Mouse (Mus musculus) neural tube, embryonic 14.5 days (tissue): ENCODE measurements at regions not wholly inside any gene's neighbourhood (a gene's known extent, or its start where the extent isn't known, plus 50 kb on each side); places are given as distances from the start of the nearest gene placed in this dataset.

Experiments
- ATAC-seq: fragments of 200-750 bp; cut with Nextera tagmentation; 2 replicates; pipeline ENCODE4 v1.8.0; 2017; ENCODE audit warnings: low read depth, mild to moderate bottlenecking, moderate TSS enrichment, moderate library complexity
- H3K27ac ChIP-seq: fragments of 300-500 bp; sonication (generic); 2 replicates; pipeline ENCODE4 v1.5.1; 2014; ENCODE audit warnings: low read depth, mild to moderate bottlenecking, control low read depth, low read length, moderate library complexity, mixed read lengths
- H3K27me3 ChIP-seq: fragments of 300-500 bp; sonication (generic); 2 replicates; pipeline ENCODE4 v1.6.1; 2014; ENCODE audit warnings: low read length; ENCODE audit not compliant: control insufficient read depth, insufficient read depth
- H3K36me3 ChIP-seq: fragments of 300-500 bp; sonication (generic); 2 replicates; pipeline ENCODE4 v1.6.1; 2014; ENCODE audit warnings: low read length, mixed read lengths; ENCODE audit not compliant: control insufficient read depth, insufficient read depth
- H3K4me1 ChIP-seq: fragments of 300-500 bp; sonication (generic); 2 replicates; pipeline ENCODE4 v1.6.1; 2014; ENCODE audit warnings: low read length; ENCODE audit not compliant: control insufficient read depth, insufficient read depth
- H3K4me2 ChIP-seq: fragments of 300-500 bp; sonication (generic); 2 replicates; pipeline ENCODE4 v1.6.1; 2014; ENCODE audit warnings: mild to moderate bottlenecking, low read depth, low read length, control low read depth
- H3K4me3 ChIP-seq: fragments of 300-500 bp; sonication (generic); 2 replicates; pipeline ENCODE4 v1.5.1; 2014; ENCODE audit warnings: low read depth, low read length, control low read depth, mixed read lengths
- H3K9ac ChIP-seq: fragments of 300-500 bp; sonication (generic); replicated peaks from 2 replicates; pipeline ENCODE4 v1.6.1; 2014; ENCODE audit warnings: low read depth, mild to moderate bottlenecking, control low read depth, low read length, mixed read lengths
- H3K9me3 ChIP-seq: fragments of 300-500 bp; sonication (generic); 2 replicates; pipeline ENCODE4 v1.6.1; 2016; ENCODE audit warnings: low read length; ENCODE audit not compliant: control insufficient read depth
- WGBS: fragments of 180-500 bp; shearing (Covaris S2); extraction: QIAGEN DNeasy Blood & Tissue Kit; methylation state at CpG from one replicate; pipeline ENCODE4 v1.1.7; 2014; 5-methylcytosine and 5-hydroxymethylcytosine counted together

- H3K4me2 ChIP-seq, result no peak overlapping the region
Measured at GRCm38 (mm10) chr4:95386021-95386420, 171.3 kb upstream of the Fggy start.

GRCm38 (mm10) chr4:95388556-95388955 lies 168.8 kb upstream of the Fggy start:
- Histone ChIP-seq H3K36me3 (no peaks in the 10 kb centered on the region), H3K9me3 (no peaks in the 10 kb centered on the region), H3K9ac (no peak overlapping the region), H3K4me3 (no peak overlapping the region), H3K4me2 (no peak overlapping the region), H3K27me3 (no peaks in the 10 kb centered on the region), H3K27ac (no peak overlapping the region), H3K4me1 (no peaks in the 10 kb centered on the region)
- WGBS, result 75% methylated on average over 3 of the region's 3 CpGs
- ATAC-seq, result no peak

More at GRCm38 (mm10) chr4:95386021-95386420, 171.3 kb upstream of the Fggy start:
- no peaks in the 10 kb centered on the region for H3K4me1 ChIP-seq
- no peaks in the 10 kb centered on the region for H3K36me3 ChIP-seq
- ATAC-seq, result no peak
- H3K27ac ChIP-seq, result no peak overlapping the region
- no peak overlapping the region for H3K9ac ChIP-seq
- no peaks in the 10 kb centered on the region for H3K9me3 ChIP-seq
- no peaks in the 10 kb centered on the region for H3K27me3 ChIP-seq
- no peak overlapping the region for H3K4me3 ChIP-seq
- WGBS, result 60% methylated on average over 2 of the region's 2 CpGs

GRCm38 (mm10) chr4:95389647-95390046 lies 167.7 kb upstream of the Fggy start:
- no peaks in the 10 kb centered on the region for H3K36me3 ChIP-seq
- H3K27me3 ChIP-seq, result no peaks in the 10 kb centered on the region
- no peak overlapping the region for H3K9ac ChIP-seq
- H3K9me3 ChIP-seq, result no peaks in the 10 kb centered on the region
- ATAC-seq, result no peak
- no peaks in the 10 kb centered on the region for H3K4me1 ChIP-seq
- H3K4me3 ChIP-seq, result no peak overlapping the region
- 54% methylated on average over 2 of the region's 2 CpGs for WGBS
- H3K4me2 ChIP-seq, result no peak overlapping the region
- no peak overlapping the region for H3K27ac ChIP-seq

DNA sequence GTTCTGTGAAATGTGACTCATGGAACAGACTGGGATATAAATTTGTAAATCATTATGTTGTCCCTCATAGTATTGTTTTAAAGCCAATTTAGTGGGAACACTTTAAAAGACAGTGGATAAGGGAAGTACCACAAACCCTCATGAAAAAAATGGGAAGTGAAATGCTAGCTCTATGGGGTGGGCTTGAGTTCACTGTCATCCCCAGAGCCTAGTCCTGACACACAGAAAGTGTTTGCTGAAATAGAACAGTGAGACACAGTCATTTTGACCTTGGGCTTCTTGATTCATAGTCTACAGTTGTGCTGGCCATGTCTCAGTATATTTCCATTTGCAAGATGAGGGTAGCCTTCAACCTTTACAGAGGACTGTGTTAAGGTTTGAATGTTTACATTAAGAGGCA lies 166.8 kb upstream of the Fggy start:
- Histone ChIP-seq H3K4me3 (no peak overlapping the region), H3K9me3 (no peaks in the 10 kb centered on the region), H3K27ac (no peak overlapping the region), H3K27me3 (no peaks in the 10 kb centered on the region), H3K4me1 (no peaks in the 10 kb centered on the region), H3K36me3 (no peaks in the 10 kb centered on the region), H3K4me2 (no peak overlapping the region), H3K9ac (no peak overlapping the region)
- ATAC-seq, result no peak

DNA sequence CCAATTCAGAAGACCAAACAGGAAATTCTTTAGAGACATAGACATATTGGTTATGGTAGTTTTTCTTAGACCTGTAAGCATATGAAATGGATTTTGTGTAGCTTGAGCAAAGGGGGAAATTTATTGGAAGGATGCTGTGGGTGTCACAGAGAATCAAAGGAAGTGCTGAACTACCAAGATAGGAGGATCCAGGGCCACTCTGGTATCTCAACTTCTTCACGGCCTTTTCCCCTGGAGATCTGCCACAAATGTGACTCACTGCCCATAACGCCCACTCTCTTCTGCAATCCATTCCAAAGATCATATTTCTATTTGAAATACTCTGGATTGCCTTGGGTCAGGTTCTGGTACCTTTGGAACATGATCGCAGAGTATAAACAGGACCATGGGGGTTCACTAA lies 161.6 kb upstream of the Fggy start:
- H3K4me3 ChIP-seq, result no peak overlapping the region
- no peaks in the 10 kb centered on the region for H3K4me1 ChIP-seq
- ATAC-seq, result no peak
- no peak overlapping the region for H3K27ac ChIP-seq
- no peak overlapping the region for H3K4me2 ChIP-seq
- H3K9ac ChIP-seq, result no peak overlapping the region
- no peaks in the 10 kb centered on the region for H3K36me3 ChIP-seq
- 90% methylated on average over 3 of the region's 3 CpGs for WGBS
- no peaks in the 10 kb centered on the region for H3K9me3 ChIP-seq
- H3K27me3 ChIP-seq, result no peaks in the 10 kb centered on the region

DNA sequence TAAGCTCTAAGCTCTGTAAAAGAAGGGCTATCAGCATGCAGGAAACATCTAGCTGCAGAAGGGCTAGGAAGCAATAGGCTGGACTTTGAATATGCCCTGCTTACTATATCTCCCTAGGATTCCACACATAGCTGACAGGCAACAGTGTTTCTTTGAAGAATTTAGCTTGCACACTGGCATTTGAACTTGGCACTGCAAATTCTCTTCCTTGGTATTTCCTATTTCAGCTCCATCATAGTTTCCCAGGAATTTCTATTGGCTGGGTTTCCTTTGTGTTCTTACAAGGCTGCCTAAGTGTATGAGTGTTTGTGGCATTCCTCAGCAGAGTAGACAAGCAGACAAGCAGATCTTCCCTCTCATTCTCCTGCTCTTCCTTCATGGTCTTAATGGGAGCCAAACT lies 159.0 kb upstream of the Fggy start:
- Histone ChIP-seq H3K9me3 (no peaks in the 10 kb centered on the region), H3K27ac (no peak overlapping the region), H3K9ac (no peak overlapping the region), H3K27me3 (no peaks in the 10 kb centered on the region), H3K4me2 (no peak overlapping the region), H3K4me3 (no peak overlapping the region), H3K4me1 (no peaks in the 10 kb centered on the region), H3K36me3 (no peaks in the 10 kb centered on the region)
- ATAC-seq, result no peak

DNA sequence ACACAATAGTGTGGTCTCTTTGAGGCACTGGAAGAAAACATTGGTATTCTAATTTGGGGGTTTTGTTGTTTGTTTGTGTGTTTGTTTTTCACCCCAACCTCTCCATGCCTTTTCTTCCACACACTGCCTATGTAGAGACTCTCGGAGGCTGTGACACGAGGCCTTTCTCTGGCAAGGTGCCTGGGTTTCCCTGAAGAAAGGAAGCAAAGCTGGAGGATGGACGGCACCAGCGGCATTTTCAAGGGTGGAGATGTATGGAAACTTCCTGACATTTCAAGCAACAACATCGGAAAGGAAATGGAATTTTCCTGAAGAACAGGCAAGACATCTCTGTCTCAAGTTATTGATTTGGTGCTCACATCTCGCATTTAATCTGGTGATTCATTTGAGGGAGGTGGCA lies 155.0 kb upstream of the Fggy start:
- no peak overlapping the region for H3K9ac ChIP-seq
- no peak overlapping the region for H3K4me2 ChIP-seq
- H3K4me3 ChIP-seq, result no peak overlapping the region
- ATAC-seq, result no peak
- no peaks in the 10 kb centered on the region for H3K4me1 ChIP-seq
- H3K27ac ChIP-seq, result no peak overlapping the region
- H3K36me3 ChIP-seq, result no peaks in the 10 kb centered on the region
- 80% methylated on average over 6 of the region's 6 CpGs for WGBS
- no peaks in the 10 kb centered on the region for H3K27me3 ChIP-seq
- H3K9me3 ChIP-seq, result no peaks in the 10 kb centered on the region

DNA sequence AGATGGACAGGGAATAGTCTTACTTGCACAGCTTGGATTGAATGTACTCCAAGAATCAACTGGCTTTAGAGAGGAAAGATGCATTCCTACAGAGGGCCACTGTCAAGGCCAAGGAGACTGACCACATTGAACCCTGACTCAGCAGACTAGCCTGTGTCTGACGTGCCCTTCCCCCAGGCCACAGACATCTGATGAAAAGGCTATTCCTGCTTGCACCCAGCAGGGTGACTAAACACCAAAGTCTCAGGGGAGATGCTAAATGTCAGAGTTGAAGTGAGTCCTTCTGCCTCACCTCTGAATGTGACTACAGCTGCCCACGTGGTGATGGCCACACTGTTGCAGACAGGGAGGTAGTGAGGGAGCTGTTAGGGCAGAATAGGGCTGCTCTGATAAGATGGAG lies 140.2 kb upstream of the Fggy start:
- H3K36me3 ChIP-seq, result no peaks in the 10 kb centered on the region
- no peak for ATAC-seq
- WGBS, result 34% methylated on average over 2 of the region's 2 CpGs
- no peaks in the 10 kb centered on the region for H3K9me3 ChIP-seq
- H3K27ac ChIP-seq, result no peak overlapping the region
- H3K4me1 ChIP-seq, result no peaks in the 10 kb centered on the region
- no peak overlapping the region for H3K4me3 ChIP-seq
- no peaks in the 10 kb centered on the region for H3K27me3 ChIP-seq
- no peak overlapping the region for H3K9ac ChIP-seq
- no peak overlapping the region for H3K4me2 ChIP-seq

DNA sequence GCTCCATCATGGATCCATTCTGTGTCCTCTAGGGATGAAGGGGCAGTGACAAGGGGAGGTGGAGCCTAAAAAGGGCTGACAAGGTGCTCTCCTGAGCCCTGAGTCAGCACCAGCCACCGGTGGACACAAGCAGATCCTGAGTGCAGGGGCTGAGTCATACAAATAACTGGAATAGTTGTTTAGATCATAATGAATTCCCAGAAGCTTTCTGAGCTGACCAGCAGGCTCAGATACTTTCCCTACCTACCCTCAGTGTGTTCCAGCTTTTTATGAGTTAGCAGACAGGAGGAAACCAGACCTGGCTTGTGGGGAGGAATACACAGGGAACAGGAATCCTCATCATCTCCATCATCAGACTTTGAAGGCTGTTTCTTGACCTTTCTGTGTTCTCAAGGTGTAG lies 130.7 kb upstream of the Fggy start:
- WGBS, result 60% methylated on average over 1 of the region's 1 CpGs
- no peaks in the 10 kb centered on the region for H3K27me3 ChIP-seq

GRCm38 (mm10) chr4:95434543-95434942 lies 122.8 kb upstream of the Fggy start:
- H3K4me3 ChIP-seq, result no peak overlapping the region
- no peak overlapping the region for H3K9ac ChIP-seq
- no peaks in the 10 kb centered on the region for H3K27me3 ChIP-seq
- no peaks in the 10 kb centered on the region for H3K4me1 ChIP-seq
- WGBS, result 44% methylated on average over 4 of the region's 4 CpGs
- H3K27ac ChIP-seq, result no peak overlapping the region
- H3K36me3 ChIP-seq, result no peaks in the 10 kb centered on the region
- no peak for ATAC-seq
- H3K4me2 ChIP-seq, result no peak overlapping the region
- H3K9me3 ChIP-seq, result no peaks in the 10 kb centered on the region

More for the DNA sequence above, 130.7 kb upstream of the Fggy start:
- Histone ChIP-seq H3K36me3 (no peaks in the 10 kb centered on the region), H3K9ac (no peak overlapping the region), H3K27ac (no peak overlapping the region), H3K4me3 (no peak overlapping the region), H3K9me3 (no peaks in the 10 kb centered on the region), H3K4me2 (no peak overlapping the region), H3K4me1 (no peaks in the 10 kb centered on the region)
- no peak for ATAC-seq
